17 mouse cellular contexts compared by ENCODE assay signal in genomic region chr9:69592329-69593062, GRCm38 (mm10).
DNase-seq lines count a peak whose midpoint lies in the region; ATAC-seq and TF ChIP-seq lines count a peak whose summit lies in the region.
"Had no signal": no experiment of that assay in that cellular context is flagged by ENCODE, and none has a peak within 500 bp of the region (broad histone marks: within the 10 kb centered on the region; RNA-seq: fewer than 3 reads in every experiment).

No protein-coding gene starts in this region.

- H3K4me1 ChIP-seq in embryonic facial prominence, embryonic 14.5 days (ENCODE audit: control insufficient read depth, insufficient read depth, low read length) = no peaks in the 10 kb centered on the region
- H3K4me1 ChIP-seq in embryonic facial prominence, embryonic 10.5 days = no peaks in the 10 kb centered on the region
- H3K4me1 ChIP-seq in midbrain, embryonic 11.5 days (ENCODE audit: control insufficient read depth, insufficient read depth, low read length) = no peaks in the 10 kb centered on the region
- H3K4me1 ChIP-seq in midbrain, embryonic 10.5 days = no peaks in the 10 kb centered on the region
- no peaks in the 10 kb centered on the region for H3K4me1 ChIP-seq in hindbrain, postnatal 0 days (ENCODE audit: insufficient read depth, low read length)
- no peaks in the 10 kb centered on the region for H3K4me1 ChIP-seq in limb, embryonic 10.5 days
- H3K4me1 ChIP-seq: heart, embryonic 13.5 days; limb, embryonic 13.5 days had no signal

- H3K36me3 ChIP-seq in embryonic facial prominence, embryonic 14.5 days (ENCODE audit: control insufficient read depth, insufficient read depth, low read length) = no peaks in the 10 kb centered on the region
- H3K36me3 ChIP-seq in embryonic facial prominence, embryonic 10.5 days (replicated peaks) = no peaks in the 10 kb centered on the region
- no peaks in the 10 kb centered on the region for H3K36me3 ChIP-seq in midbrain, embryonic 11.5 days (ENCODE audit: control insufficient read depth, insufficient read depth, low read length)
- no peaks in the 10 kb centered on the region for H3K36me3 ChIP-seq in midbrain, embryonic 10.5 days
- no peaks in the 10 kb centered on the region for H3K36me3 ChIP-seq in hindbrain, postnatal 0 days (ENCODE audit: insufficient read depth, low read length)
- H3K36me3 ChIP-seq in limb, embryonic 10.5 days = no peaks in the 10 kb centered on the region
- H3K36me3 ChIP-seq: heart, embryonic 13.5 days; limb, embryonic 13.5 days had no signal

- H3K4me3 ChIP-seq in embryonic facial prominence, embryonic 14.5 days (ENCODE audit: low read depth, low read length) = no peak overlapping the region
- H3K4me3 ChIP-seq in embryonic facial prominence, embryonic 10.5 days = no peak overlapping the region
- no peak overlapping the region for H3K4me3 ChIP-seq in midbrain, embryonic 11.5 days (ENCODE audit: low read depth, low read length)
- no peak overlapping the region for H3K4me3 ChIP-seq in midbrain, embryonic 10.5 days
- H3K4me3 ChIP-seq in hindbrain, postnatal 0 days (ENCODE audit: low read length) = no peak overlapping the region
- no peak overlapping the region for H3K4me3 ChIP-seq in limb, embryonic 10.5 days
- H3K4me3 ChIP-seq: heart, embryonic 13.5 days; limb, embryonic 13.5 days had no signal

- H3K9ac ChIP-seq in embryonic facial prominence, embryonic 14.5 days (ENCODE audit: low read depth, low read length) = no peak overlapping the region
- H3K9ac ChIP-seq in midbrain, embryonic 11.5 days (ENCODE audit: low read length) = no peak overlapping the region
- no peak overlapping the region for H3K9ac ChIP-seq in hindbrain, postnatal 0 days (replicated peaks; ENCODE audit: low read length)
- H3K9ac ChIP-seq: heart, embryonic 13.5 days; limb, embryonic 13.5 days; liver, embryonic 14.5 days had no signal

- no peak for ATAC-seq in embryonic facial prominence, embryonic 14.5 days (ENCODE audit: low read depth)
- no peak for ATAC-seq in midbrain, embryonic 11.5 days (ENCODE audit: low FRiP score)
- ATAC-seq in hindbrain, postnatal 0 days = 0 out of 2 replicates have a peak, but pooled peaks have one; percentile 24

- no peak overlapping the region for H3K4me2 ChIP-seq in embryonic facial prominence, embryonic 14.5 days (ENCODE audit: low read depth, low read length)
- H3K4me2 ChIP-seq in midbrain, embryonic 11.5 days = no peak overlapping the region
- H3K4me2 ChIP-seq in hindbrain, postnatal 0 days (ENCODE audit: low read depth, low read length) = peak overlapping the region; percentile 25; the same call in 1 of the 2 replicates
- H3K4me2 ChIP-seq: heart, embryonic 13.5 days; limb, embryonic 13.5 days had no signal

- WGBS in embryonic facial prominence, embryonic 14.5 days = 59% methylated on average over 15 of the region's 15 CpGs
- 80% methylated on average over 15 of the region's 15 CpGs for WGBS in embryonic facial prominence, embryonic 10.5 days
- 77% methylated on average over 15 of the region's 15 CpGs for WGBS in midbrain, embryonic 11.5 days
- 86% methylated on average over 15 of the region's 15 CpGs for WGBS in midbrain, embryonic 10.5 days
- WGBS in hindbrain, postnatal 0 days = 37% methylated on average over 15 of the region's 15 CpGs
- 75% methylated on average over 14 of the region's 15 CpGs for WGBS in limb, embryonic 10.5 days

- TF ChIP-seq CTCF in hindbrain, postnatal 0 days (IDR thresholded peaks at IDR 0.05; ENCODE audit: low read depth) = no peak

- no peak overlapping the region for H3K27ac ChIP-seq in embryonic facial prominence, embryonic 14.5 days (replicated peaks; ENCODE audit: low read depth, low read length)
- no peak overlapping the region for H3K27ac ChIP-seq in embryonic facial prominence, embryonic 10.5 days (replicated peaks)
- H3K27ac ChIP-seq in midbrain, embryonic 11.5 days (ENCODE audit: low read depth, low read length) = no peak overlapping the region
- no peak overlapping the region for H3K27ac ChIP-seq in midbrain, embryonic 10.5 days (replicated peaks)
- no peak overlapping the region for H3K27ac ChIP-seq in hindbrain, postnatal 0 days
- no peak overlapping the region for H3K27ac ChIP-seq in limb, embryonic 10.5 days
- H3K27ac ChIP-seq: heart, embryonic 13.5 days; kidney, postnatal 0 days; limb, embryonic 13.5 days; liver, embryonic 14.5 days had no signal

- no peaks in the 10 kb centered on the region for H3K27me3 ChIP-seq in embryonic facial prominence, embryonic 14.5 days (replicated peaks; ENCODE audit: control insufficient read depth, insufficient read depth, low read length)
- H3K27me3 ChIP-seq in embryonic facial prominence, embryonic 10.5 days (replicated peaks; ENCODE audit: low read depth, poor library complexity, severe bottlenecking) = no peaks in the 10 kb centered on the region; the same call in 1 of the 2 replicates
- no peaks in the 10 kb centered on the region for H3K27me3 ChIP-seq in midbrain, embryonic 11.5 days (ENCODE audit: control insufficient read depth, insufficient read depth, low read length)
- H3K27me3 ChIP-seq in midbrain, embryonic 10.5 days (ENCODE audit: low read depth, poor library complexity, severe bottlenecking) = no peaks in the 10 kb centered on the region
- H3K27me3 ChIP-seq in hindbrain, postnatal 0 days (ENCODE audit: insufficient read depth, low read length) = no peaks in the 10 kb centered on the region
- H3K27me3 ChIP-seq in limb, embryonic 10.5 days (ENCODE audit: low read depth, poor library complexity, severe bottlenecking) = peaks cover 12% of the 10 kb centered on the region; the same call in 1 of the 2 replicates
- H3K27me3 ChIP-seq: heart, embryonic 13.5 days; limb, embryonic 13.5 days had no signal

- peak; percentile 43 for DNase-seq in embryonic facial prominence, embryonic 14.5 days (ENCODE audit: low spot score)
- no peak for DNase-seq in embryonic facial prominence, embryonic 10.5 days (ENCODE audit: low spot score)
- DNase-seq in midbrain, embryonic 11.5 days (ENCODE audit: low spot score, missing footprints) = peak; percentile 31
- no peak for DNase-seq in midbrain, embryonic 10.5 days (ENCODE audit: low spot score)
- peak; percentile 49 for DNase-seq in hindbrain, postnatal 0 days (ENCODE audit: low spot score)
- no peak for DNase-seq in limb, embryonic 10.5 days (ENCODE audit: low spot score)
- DNase-seq in natural killer cell, adult 2 months (ENCODE audit: low spot score in 2 of 2) = no peak
- no peak for DNase-seq in adrenal gland, postnatal 4 days (ENCODE audit: low spot score in 2 of 2)
- DNase-seq: adrenal gland, adult 2 months; cerebellum, adult 2 months; heart, postnatal 4 days; kidney, adult 11 months; spleen, adult 18-20 months had no signal

- no peaks in the 10 kb centered on the region for H3K9me3 ChIP-seq in embryonic facial prominence, embryonic 14.5 days (ENCODE audit: control insufficient read depth, low read length)
- no peaks in the 10 kb centered on the region for H3K9me3 ChIP-seq in embryonic facial prominence, embryonic 10.5 days
- no peaks in the 10 kb centered on the region for H3K9me3 ChIP-seq in midbrain, embryonic 11.5 days (ENCODE audit: control insufficient read depth, low read length)
- H3K9me3 ChIP-seq in midbrain, embryonic 10.5 days (replicated peaks) = no peaks in the 10 kb centered on the region
- no peaks in the 10 kb centered on the region for H3K9me3 ChIP-seq in hindbrain, postnatal 0 days (ENCODE audit: low read length)
- H3K9me3 ChIP-seq in limb, embryonic 10.5 days (replicated peaks) = no peaks in the 10 kb centered on the region
- H3K9me3 ChIP-seq: limb, embryonic 13.5 days had no signal

Comparison
In these comparisons a context has a peak if more than half of its experiments do, and no peak if none do; other contexts are left out.
1. DNase-seq: peak in embryonic facial prominence, embryonic 14.5 days (single experiment), midbrain, embryonic 11.5 days (single experiment) and hindbrain, postnatal 0 days (single experiment); none in embryonic facial prominence, embryonic 10.5 days (single experiment), midbrain, embryonic 10.5 days (single experiment), limb, embryonic 10.5 days (single experiment), natural killer cell, adult 2 months (0 of 2) and adrenal gland, postnatal 4 days (0 of 2).